Mouse (Mus musculus) forebrain, embryonic 13.5 days (tissue): ENCODE results near the gene Peli2. TPM values are rescaled to one million over a fixed set of nuclear protein-coding genes. Genes with fewer than 3 reads are reported as not detected.

Experiments used
- ATAC-seq: fragments of 200-750 bp; cut with Nextera tagmentation; 2 replicates; pipeline ENCODE4 v1.8.0; 2017
- H3K27ac ChIP-seq: fragments of 300-500 bp; sonication (generic); 2 replicates; pipeline ENCODE4 v1.5.1; 2015; ENCODE audit warnings: inconsistent platforms, mild to moderate bottlenecking, moderate library complexity
- H3K27me3 ChIP-seq: fragments of 300-500 bp; sonication (generic); 2 replicates; pipeline ENCODE4 v1.6.1; 2015; ENCODE audit warnings: mild to moderate bottlenecking, inconsistent platforms
- H3K36me3 ChIP-seq: fragments of 300-500 bp; sonication (generic); 2 replicates; pipeline ENCODE4 v1.6.1; 2015; ENCODE audit warnings: mild to moderate bottlenecking, inconsistent platforms; ENCODE audit not compliant: poor library complexity, severe bottlenecking
- H3K4me1 ChIP-seq: fragments of 300-500 bp; sonication (generic); 2 replicates; pipeline ENCODE4 v1.6.1; 2015; ENCODE audit warnings: inconsistent platforms
- H3K4me2 ChIP-seq: fragments of 300-500 bp; sonication (generic); 2 replicates; pipeline ENCODE4 v1.6.1; 2015; ENCODE audit warnings: inconsistent platforms, mild to moderate bottlenecking, moderate library complexity
- H3K4me3 ChIP-seq: fragments of 300-500 bp; sonication (generic); 2 replicates; pipeline ENCODE4 v1.5.1; 2015; ENCODE audit warnings: mild to moderate bottlenecking, inconsistent platforms
- H3K9ac ChIP-seq: fragments of 300-500 bp; sonication (generic); 2 replicates; pipeline ENCODE4 v1.6.1; 2015; ENCODE audit warnings: mild to moderate bottlenecking, inconsistent platforms
- H3K9me3 ChIP-seq: fragments of 300-500 bp; sonication (generic); replicated peaks from 2 replicates; pipeline ENCODE4 v1.6.1; 2016; ENCODE audit warnings: inconsistent platforms
- WGBS: fragments of 180-500 bp; shearing (Covaris S2); methylation state at CpG from one replicate; pipeline ENCODE4 v1.1.7; 2015; 5-methylcytosine and 5-hydroxymethylcytosine counted together
- polyA plus RNA-seq: library from polyadenylated mRNA; unstranded; fragments of >200 nt; fragmentation: Nextera tagmentation; extraction: Ambion mirVana; gene quantifications from 2 replicates; pipeline ENCODE4 v1.2.1, GENCODE M21; 2015

Peli2 gene
- polyA plus RNA-seq, 1 experiment from 2014 or later = 8.5 TPM

- Histone ChIP-seq H3K27ac (no peak overlapping the region), H3K9ac (no peak overlapping the region), H3K4me1 (peaks cover 55% of the 10 kb centered on the region), H3K9me3 (no peaks in the 10 kb centered on the region), H3K27me3 (0 out of 2 replicates have a peak, but pooled peaks cover 6% of the 10 kb centered on the region), H3K36me3 (no peaks in the 10 kb centered on the region), H3K4me2 (no peak overlapping the region), H3K4me3 (no peak overlapping the region)
- 93% methylated on average over 6 of the region's 6 CpGs for WGBS
- no peak for ATAC-seq
These were observed 9.4 kb downstream of the Peli2 start for GRCm38 (mm10) chr14:48130021-48130420.

GRCm38 (mm10) chr14:48130761-48131575, 10.3 kb downstream of the Peli2 start:
- Histone ChIP-seq H3K9ac (no peak overlapping the region), H3K4me1 (peaks cover 58% of the 10 kb centered on the region), H3K27me3 (0 out of 2 replicates have a peak, but pooled peaks cover 6% of the 10 kb centered on the region), H3K9me3 (no peaks in the 10 kb centered on the region), H3K36me3 (no peaks in the 10 kb centered on the region), H3K4me2 (no peak overlapping the region), H3K27ac (0 out of 2 replicates have a peak overlapping the region, but pooled peaks have one; percentile 4), H3K4me3 (no peak overlapping the region)
- WGBS = 46% methylated on average over 20 of the region's 20 CpGs
- ATAC-seq = no peak

DNA sequence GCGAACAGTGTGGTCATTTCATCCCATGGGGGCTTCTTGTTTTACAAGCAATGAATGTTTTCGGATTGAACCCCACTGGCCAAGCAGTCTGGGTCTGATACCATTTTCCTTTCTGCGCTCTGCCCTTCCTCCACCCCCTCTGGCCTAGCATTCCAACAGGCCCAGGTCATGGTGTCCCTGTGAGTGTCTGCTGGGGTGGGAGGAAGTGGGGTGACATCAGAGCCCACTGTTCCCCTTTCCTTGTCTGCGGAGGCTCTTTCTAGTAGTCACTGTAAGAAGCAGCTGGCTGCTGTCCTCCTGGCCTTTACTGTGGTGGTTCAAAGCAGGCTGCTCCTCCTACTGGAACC, 10.9 kb downstream of the Peli2 start:
- Histone ChIP-seq H3K9me3 (no peaks in the 10 kb centered on the region), H3K36me3 (no peaks in the 10 kb centered on the region), H3K27ac (0 out of 2 replicates have a peak overlapping the region, but pooled peaks have one; percentile 4), H3K4me3 (no peak overlapping the region), H3K27me3 (0 out of 2 replicates have a peak, but pooled peaks cover 6% of the 10 kb centered on the region), H3K4me1 (peaks cover 64% of the 10 kb centered on the region), H3K9ac (no peak overlapping the region), H3K4me2 (no peak overlapping the region)
- WGBS = 78% methylated on average over 4 of the region's 4 CpGs
- no peak for ATAC-seq

- 85% methylated on average over 3 of the region's 3 CpGs for WGBS
- Histone ChIP-seq H3K4me1 (peaks cover 67% of the 10 kb centered on the region), H3K4me2 (no peak overlapping the region), H3K36me3 (no peaks in the 10 kb centered on the region), H3K27me3 (0 out of 2 replicates have a peak, but pooled peaks cover 6% of the 10 kb centered on the region), H3K9me3 (no peaks in the 10 kb centered on the region), H3K4me3 (no peak overlapping the region), H3K9ac (no peak overlapping the region), H3K27ac (0 out of 2 replicates have a peak overlapping the region, but pooled peaks have one; percentile 10)
- ATAC-seq = no peak
These were observed 11.6 kb downstream of the Peli2 start for GRCm38 (mm10) chr14:48132241-48132640.

DNA sequence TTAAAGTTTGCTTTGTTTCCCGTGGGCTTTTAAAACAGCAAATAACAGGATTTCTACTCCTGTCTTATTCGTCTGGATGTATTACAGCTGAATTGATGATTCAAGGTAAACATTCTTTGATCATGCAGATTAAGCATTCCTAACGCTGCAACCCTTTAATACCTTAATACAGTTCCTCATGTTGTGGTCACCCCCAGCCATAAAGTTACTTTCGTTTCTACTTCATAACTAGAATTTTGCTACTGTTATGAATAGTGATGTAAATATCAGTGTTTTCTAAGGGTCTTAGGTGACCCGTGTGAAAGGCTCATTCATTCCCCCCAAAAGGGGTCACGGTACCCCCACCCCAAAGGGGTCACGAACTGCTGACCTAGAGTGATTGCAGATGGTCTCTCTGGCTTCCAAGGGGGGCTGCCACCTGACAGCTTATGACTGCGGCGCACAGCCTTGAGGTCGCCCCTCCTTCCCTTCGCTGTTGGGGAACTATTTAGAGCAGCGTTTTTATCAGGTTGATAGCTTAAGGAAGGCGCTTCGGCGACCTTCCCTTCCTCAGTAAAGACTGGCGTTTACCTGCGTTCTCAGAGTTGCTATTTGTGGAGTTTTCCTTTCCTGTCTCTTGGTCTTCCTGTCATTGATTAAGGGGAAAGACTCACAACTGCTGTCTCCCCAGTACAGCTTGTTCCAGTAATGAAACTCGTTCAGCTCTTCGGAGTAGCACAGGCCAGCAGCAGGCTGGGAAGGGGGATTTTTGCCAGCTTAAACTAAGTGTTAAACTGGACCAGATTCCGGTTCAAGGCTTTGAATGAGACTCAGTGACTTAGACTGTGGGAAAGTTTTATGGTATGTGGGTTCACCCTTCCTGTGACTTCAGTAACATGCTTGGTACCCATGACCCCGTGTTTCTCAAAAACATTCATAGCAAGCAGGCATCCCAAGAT, 12.5 kb downstream of the Peli2 start:
- peaks cover 66% of the 10 kb centered on the region for H3K4me1 ChIP-seq

DNA sequence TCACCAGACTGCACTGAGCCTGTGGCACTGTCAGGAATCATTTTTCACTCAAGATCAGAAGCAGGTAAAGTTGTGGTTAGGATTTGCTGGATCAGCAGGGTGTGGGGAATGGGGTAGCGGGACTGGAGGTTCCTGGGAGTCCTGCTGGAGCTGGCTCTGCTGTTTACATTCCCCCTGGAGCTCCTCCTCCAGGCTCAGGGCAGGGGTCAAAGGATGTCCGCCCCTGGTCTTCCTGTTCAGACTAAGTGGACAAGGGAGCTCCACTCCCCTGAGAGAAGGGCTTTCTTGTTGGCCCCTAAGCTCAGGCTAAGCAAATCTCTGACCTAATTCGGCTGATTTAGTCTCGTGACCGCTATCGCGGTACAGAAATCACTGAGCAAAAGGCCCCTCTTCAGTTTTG, 13.7 kb downstream of the Peli2 start:
- Histone ChIP-seq H3K4me2 (no peak overlapping the region), H3K36me3 (no peaks in the 10 kb centered on the region), H3K9me3 (no peaks in the 10 kb centered on the region), H3K4me1 (peaks cover 65% of the 10 kb centered on the region), H3K27ac (no peak overlapping the region), H3K27me3 (0 out of 2 replicates have a peak, but pooled peaks cover 6% of the 10 kb centered on the region), H3K4me3 (no peak overlapping the region), H3K9ac (no peak overlapping the region; the same call in 1 of the 2 replicates)
- WGBS = 45% methylated on average over 7 of the region's 7 CpGs
- ATAC-seq = no peak

More for the DNA sequence above, 12.5 kb downstream of the Peli2 start:
- ATAC-seq = no peak
- 62% methylated on average over 21 of the region's 21 CpGs for WGBS
- no peaks in the 10 kb centered on the region for H3K9me3 ChIP-seq
- no peak overlapping the region; the same call in 1 of the 2 replicates for H3K9ac ChIP-seq
- no peak overlapping the region for H3K4me3 ChIP-seq
- no peak overlapping the region for H3K27ac ChIP-seq
- H3K27me3 ChIP-seq = 0 out of 2 replicates have a peak, but pooled peaks cover 6% of the 10 kb centered on the region
- no peaks in the 10 kb centered on the region for H3K36me3 ChIP-seq
- H3K4me2 ChIP-seq = no peak overlapping the region

DNA sequence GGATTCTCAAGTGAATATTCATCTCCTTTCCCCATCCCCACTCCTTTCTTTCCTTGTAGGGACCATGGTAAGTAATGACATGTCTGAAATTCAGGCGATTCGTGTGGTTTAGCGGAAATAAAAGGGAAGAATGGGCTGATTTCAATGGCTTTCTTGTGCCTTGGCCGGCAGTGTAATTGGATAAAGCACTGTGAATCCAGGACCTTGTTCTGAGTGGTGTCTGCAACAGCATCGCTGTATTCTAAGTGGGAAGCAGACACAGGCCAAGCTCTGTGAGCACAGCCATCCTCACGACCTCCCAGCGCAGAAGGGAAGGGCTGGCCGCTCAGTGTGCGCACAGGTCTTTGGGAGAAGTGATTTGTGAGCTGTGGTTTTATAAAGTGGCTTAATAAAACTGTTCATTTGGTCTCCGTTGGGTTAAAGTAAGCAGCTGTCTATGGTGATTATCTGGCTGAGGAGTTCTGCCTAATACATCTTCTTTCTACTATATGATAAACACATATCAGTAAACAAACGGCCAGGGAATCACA, 15.3 kb downstream of the Peli2 start:
- Histone ChIP-seq H3K9me3 (no peaks in the 10 kb centered on the region), H3K4me3 (no peak overlapping the region), H3K27ac (no peak overlapping the region), H3K9ac (no peak overlapping the region), H3K4me2 (peak overlapping the region; percentile 4; the same call in 1 of the 2 replicates), H3K36me3 (no peaks in the 10 kb centered on the region), H3K27me3 (0 out of 2 replicates have a peak, but pooled peaks cover 6% of the 10 kb centered on the region), H3K4me1 (peaks cover 65% of the 10 kb centered on the region)
- no peak for ATAC-seq
- WGBS = 37% methylated on average over 11 of the region's 11 CpGs

- Histone ChIP-seq H3K4me1 (peaks cover 52% of the 10 kb centered on the region), H3K27me3 (0 out of 2 replicates have a peak, but pooled peaks cover 6% of the 10 kb centered on the region), H3K9ac (no peak overlapping the region), H3K27ac (no peak overlapping the region), H3K4me2 (no peak overlapping the region), H3K4me3 (no peak overlapping the region), H3K36me3 (no peaks in the 10 kb centered on the region), H3K9me3 (no peaks in the 10 kb centered on the region)
- ATAC-seq = no peak
- WGBS = 77% methylated on average over 8 of the region's 8 CpGs
These were observed 17.1 kb downstream of the Peli2 start for GRCm38 (mm10) chr14:48137731-48138130.

DNA sequence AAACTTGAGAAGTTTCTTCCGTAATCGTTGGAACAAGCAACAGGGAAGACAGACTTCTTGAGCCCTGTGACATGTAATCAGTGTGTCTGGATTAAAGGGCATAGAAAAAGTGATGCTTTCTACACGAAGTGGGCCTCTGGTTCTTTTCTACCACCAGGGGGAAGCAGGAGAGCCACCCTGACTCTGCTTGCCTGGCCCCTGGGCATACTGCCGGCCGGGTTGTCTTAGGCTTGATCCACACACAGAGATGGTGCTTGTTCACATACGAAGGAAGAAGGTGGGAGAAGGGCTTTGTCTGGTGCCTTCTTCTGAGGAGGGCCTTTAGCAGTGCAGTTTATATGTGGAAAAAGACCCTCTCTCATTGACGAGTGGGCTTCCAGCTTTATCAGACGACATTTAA, 17.5 kb downstream of the Peli2 start:
- H3K27ac ChIP-seq = no peak overlapping the region
- no peaks in the 10 kb centered on the region for H3K9me3 ChIP-seq
- no peak overlapping the region for H3K4me2 ChIP-seq
- no peaks in the 10 kb centered on the region for H3K36me3 ChIP-seq
- H3K9ac ChIP-seq = no peak overlapping the region
- H3K27me3 ChIP-seq = 0 out of 2 replicates have a peak, but pooled peaks cover 6% of the 10 kb centered on the region
- WGBS = 55% methylated on average over 8 of the region's 8 CpGs
- peak; percentile 30; the same call in 1 of the 2 replicates for ATAC-seq
- H3K4me1 ChIP-seq = peaks cover 54% of the 10 kb centered on the region
- no peak overlapping the region for H3K4me3 ChIP-seq

GRCm38 (mm10) chr14:48139409-48139808, 18.8 kb downstream of the Peli2 start:
- Histone ChIP-seq H3K36me3 (no peaks in the 10 kb centered on the region), H3K27ac (no peak overlapping the region), H3K9me3 (no peaks in the 10 kb centered on the region), H3K4me3 (no peak overlapping the region), H3K4me2 (no peak overlapping the region), H3K27me3 (0 out of 2 replicates have a peak, but pooled peaks cover under 1% of the 10 kb centered on the region), H3K9ac (no peak overlapping the region), H3K4me1 (peaks cover 49% of the 10 kb centered on the region)
- ATAC-seq = no peak
- WGBS = 94% methylated on average over 3 of the region's 3 CpGs

GRCm38 (mm10) chr14:48141694-48142093, 21.1 kb downstream of the Peli2 start:
- no peak overlapping the region for H3K4me3 ChIP-seq
- H3K36me3 ChIP-seq = no peaks in the 10 kb centered on the region; the same call in 1 of the 2 replicates
- no peak overlapping the region for H3K9ac ChIP-seq
- no peaks in the 10 kb centered on the region for H3K9me3 ChIP-seq
- ATAC-seq = no peak
- no peak overlapping the region for H3K4me2 ChIP-seq
- no peak overlapping the region for H3K27ac ChIP-seq
- H3K4me1 ChIP-seq = peaks cover 28% of the 10 kb centered on the region
- no peaks in the 10 kb centered on the region for H3K27me3 ChIP-seq
- WGBS = 83% methylated on average over 8 of the region's 8 CpGs
